Mouse (Mus musculus) lung, embryonic 14.5 days (tissue): ENCODE measurements around the gene 4933430I17Rik. TPM values are rescaled to one million over a fixed set of nuclear protein-coding genes. Genes with fewer than 3 reads are reported as not detected.
"Not testable (repeated sequence)": the region's sequence is repeated elsewhere in the genome, so short reads cannot be mapped to it uniquely, and the experiment has no call there.

Experiments
- ATAC-seq: fragments of 200-750 bp; cut with Nextera tagmentation; 2 replicates; pipeline ENCODE4 v1.8.0; 2017; ENCODE audit warnings: mild to moderate bottlenecking, moderate TSS enrichment, moderate library complexity; ENCODE audit not compliant: insufficient read depth
- DNase-seq: peaks from one replicate; pipeline ENCODE4 v3.0.0-alpha.2; 2015
- H3K27ac ChIP-seq: fragments of 300-500 bp; sonication (generic); 2 replicates; pipeline ENCODE4 v1.5.1; 2014; ENCODE audit warnings: low read depth, mild to moderate bottlenecking, moderate library complexity
- H3K27me3 ChIP-seq: fragments of 300-500 bp; sonication (generic); 2 replicates; pipeline ENCODE4 v1.6.1; 2014; ENCODE audit warnings: low read length, control low read depth; ENCODE audit not compliant: insufficient read depth
- H3K36me3 ChIP-seq: fragments of 300-500 bp; sonication (generic); 2 replicates; pipeline ENCODE4 v1.6.1; 2014; ENCODE audit warnings: control low read depth; ENCODE audit not compliant: insufficient read depth
- H3K4me1 ChIP-seq: fragments of 300-500 bp; sonication (generic); 2 replicates; pipeline ENCODE4 v1.6.1; 2014; ENCODE audit warnings: antibody characterized with exemption, control low read depth; ENCODE audit not compliant: insufficient read depth
- H3K4me2 ChIP-seq: fragments of 300-500 bp; sonication (generic); 2 replicates; pipeline ENCODE4 v1.6.1; 2014; ENCODE audit warnings: mild to moderate bottlenecking
- H3K4me3 ChIP-seq: fragments of 300-500 bp; sonication (generic); 2 replicates; pipeline ENCODE4 v1.5.1; 2014; ENCODE audit warnings: low read depth, low read length
- H3K9ac ChIP-seq: fragments of 300-500 bp; sonication (generic); 2 replicates; pipeline ENCODE4 v1.6.1; 2014
- H3K9me3 ChIP-seq: fragments of 300-500 bp; sonication (generic); 2 replicates; pipeline ENCODE4 v1.6.1; 2016; ENCODE audit warnings: low read depth, low read length, control low read depth
- CTCF ChIP-seq: IDR thresholded peaks from 2 replicates; pipeline ENCODE4 v1.5.1; 2016; ENCODE audit warnings: antibody characterized with exemption, low read depth
- WGBS: fragments of 180-500 bp; shearing (Covaris S2); extraction: QIAGEN DNeasy Blood & Tissue Kit; methylation state at CpG from one replicate; pipeline ENCODE4 v1.1.7; 2014; 5-methylcytosine and 5-hydroxymethylcytosine counted together
- polyA plus RNA-seq: library from polyadenylated mRNA; unstranded; fragments of >200 nt; fragmentation: Nextera tagmentation; extraction: Ambion mirVana; gene quantifications from 2 replicates; pipeline ENCODE4 v1.2.1, GENCODE M21; 2014

4933430I17Rik gene
- polyA plus RNA-seq = 0.68 and 1.1 TPM in 2 replicates

DNA sequence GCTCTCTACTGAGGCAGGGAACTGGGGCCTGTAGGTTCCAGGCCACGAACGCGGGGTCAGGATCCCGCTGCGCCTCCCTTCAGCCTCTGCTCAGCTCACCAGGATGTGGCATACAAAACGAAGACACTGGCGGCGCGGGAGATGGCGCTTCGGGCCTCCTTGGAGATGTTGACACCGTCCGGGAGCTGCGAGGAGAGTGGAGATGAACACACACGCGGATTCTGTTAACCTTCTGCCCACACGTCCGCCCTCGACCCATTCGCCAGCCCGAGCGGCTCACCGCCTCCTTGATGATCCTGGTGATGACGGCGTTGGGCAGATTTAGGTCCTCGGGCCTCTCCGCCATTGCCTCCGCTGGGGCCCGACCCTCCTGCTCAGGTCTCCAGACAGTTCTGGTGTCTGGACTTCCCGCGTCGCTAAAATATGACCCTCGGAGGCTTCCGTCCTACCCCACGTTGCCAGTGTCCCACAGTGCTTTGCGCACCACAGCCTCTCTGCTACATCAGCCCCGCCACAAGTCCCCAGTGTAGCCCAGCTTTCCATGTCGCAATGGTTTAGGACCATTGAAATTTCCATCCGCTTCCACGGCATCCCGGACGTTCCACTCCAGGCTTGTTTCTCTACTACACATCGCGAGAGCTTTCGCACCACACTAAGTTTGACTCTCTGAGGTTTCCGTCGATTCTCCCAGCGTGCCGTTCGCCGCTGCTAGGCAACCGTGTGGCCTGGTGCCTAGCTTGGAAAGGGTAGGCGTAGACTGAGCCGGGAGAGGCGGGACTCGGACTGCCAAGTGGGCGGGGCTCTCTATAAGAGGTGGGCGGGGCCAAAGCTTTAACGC, at the start of gene 4933430I17Rik, which contains the start of gene Pole3:
4933430I17Rik (plus strand) TSS at position 719 of the 838 bp plus-strand sequence.
Pole3 (minus strand) TSS at position 418 of the 838 bp plus-strand sequence.
- Histone ChIP-seq H3K36me3 (peaks cover 12% of the 10 kb centered on the region; the same call in 1 of the 2 replicates), H3K27ac (peak within 1 kb of the TSS; percentile 92), H3K9ac (peak within 1 kb of the TSS; percentile 91), H3K27me3 (no peaks in the 10 kb centered on the region), H3K4me1 (peaks cover 8% of the 10 kb centered on the region), H3K9me3 (no peaks in the 10 kb centered on the region), H3K4me2 (peak within 1 kb of the TSS; percentile 93), H3K4me3 (peak within 1 kb of the TSS; percentile 86)
- TF ChIP-seq CTCF = no peak
- ATAC-seq = peak; percentile 98
- WGBS = under 1% methylated on average over 59 of the region's 59 CpGs
- peak; percentile 100 for DNase-seq

DNA sequence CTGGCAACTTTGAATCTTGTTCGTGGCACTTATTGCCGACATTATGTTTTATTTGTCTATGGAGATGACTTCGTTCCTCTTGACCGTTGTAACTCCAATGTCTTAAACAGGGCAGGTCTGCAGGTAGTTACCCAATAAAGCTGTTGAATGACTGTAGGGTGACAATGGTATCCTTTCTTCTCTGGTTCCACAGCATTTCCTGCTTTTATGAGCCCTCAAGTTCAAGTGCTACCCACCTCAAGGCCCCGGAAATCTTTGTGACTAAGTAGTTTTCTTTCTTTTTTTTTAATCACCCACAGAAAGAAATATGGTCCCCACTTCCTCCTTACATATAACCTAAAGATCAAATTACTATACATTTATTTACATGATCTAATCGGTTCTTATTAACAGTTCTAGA, 49.4 kb upstream of the 4933430I17Rik start:
- H3K27me3 ChIP-seq = 0 out of 2 replicates have a peak, but pooled peaks cover 7% of the 10 kb centered on the region
- no peak for ATAC-seq
- no peak overlapping the region for H3K4me3 ChIP-seq
- no peak overlapping the region for H3K9ac ChIP-seq
- no peaks in the 10 kb centered on the region for H3K36me3 ChIP-seq
- H3K4me1 ChIP-seq = 0 out of 2 replicates have a peak, but pooled peaks cover 7% of the 10 kb centered on the region
- no peak overlapping the region for H3K4me2 ChIP-seq
- TF ChIP-seq CTCF = no peak
- DNase-seq = peak; percentile 17
- H3K9me3 ChIP-seq = no peaks in the 10 kb centered on the region
- no peak overlapping the region for H3K27ac ChIP-seq
- WGBS = 59% methylated on average over 6 of the region's 6 CpGs

DNA sequence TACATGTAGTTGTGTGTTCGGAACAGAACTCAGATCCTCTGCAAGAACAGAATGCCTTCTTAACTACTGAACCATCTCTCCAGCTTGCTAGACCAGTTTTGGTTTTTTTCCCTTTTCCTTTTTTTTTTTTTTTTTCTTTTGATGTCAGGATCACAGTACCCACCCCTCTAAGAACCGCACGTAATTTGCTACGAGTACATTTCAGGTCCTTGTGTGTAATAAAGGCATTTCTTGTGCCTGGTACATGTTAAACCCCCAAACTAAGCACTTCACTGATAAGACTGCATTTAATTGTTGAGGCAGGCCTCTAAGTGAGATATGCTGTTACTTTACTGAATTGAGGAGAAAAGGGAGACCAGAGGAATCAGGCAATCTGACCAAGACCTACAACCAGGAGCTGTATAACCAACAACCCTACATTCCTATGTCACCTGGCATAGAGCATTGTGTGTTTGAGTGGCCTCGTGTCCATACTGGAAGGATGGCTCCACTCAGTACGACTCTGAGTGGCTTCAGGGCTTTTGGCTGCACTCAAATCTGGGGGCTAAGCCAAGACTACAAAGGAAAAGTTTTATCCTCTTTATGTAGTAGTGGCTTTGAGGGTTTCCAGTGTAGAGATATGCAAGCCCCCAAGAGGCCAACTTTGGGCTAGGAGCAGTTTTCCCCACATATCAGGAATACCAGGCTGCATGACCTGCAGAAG, 47.5 kb upstream of the 4933430I17Rik start:
- 67% methylated on average over 6 of the region's 6 CpGs for WGBS
- 0 out of 2 replicates have a peak, but pooled peaks cover 7% of the 10 kb centered on the region for H3K4me1 ChIP-seq
- H3K4me3 ChIP-seq = no peak overlapping the region
- no peak overlapping the region for H3K4me2 ChIP-seq
- H3K9ac ChIP-seq = no peak overlapping the region
- peak; percentile 26; the same call in 1 of the 2 replicates for ATAC-seq
- 0 out of 2 replicates have a peak, but pooled peaks cover 7% of the 10 kb centered on the region for H3K27me3 ChIP-seq
- TF ChIP-seq CTCF = no peak
- H3K36me3 ChIP-seq = no peaks in the 10 kb centered on the region
- 0 out of 2 replicates have a peak overlapping the region, but pooled peaks have one; percentile 3 for H3K27ac ChIP-seq
- DNase-seq = peak; percentile 41
- no peaks in the 10 kb centered on the region for H3K9me3 ChIP-seq

- H3K27me3 ChIP-seq, H3K36me3 ChIP-seq, H3K27ac ChIP-seq, DNase-seq, H3K9me3 ChIP-seq, ATAC-seq, H3K4me1 ChIP-seq: not testable (repeated sequence)
- WGBS = 10% methylated on average over 11 of the region's 11 CpGs
- peak overlapping the region; percentile 38; the same call in 1 of the 2 replicates for H3K9ac ChIP-seq
- peak; percentile 71 for TF ChIP-seq CTCF
- peak overlapping the region; percentile 69 for H3K4me2 ChIP-seq
- peak overlapping the region; percentile 45 for H3K4me3 ChIP-seq
These were observed 45.6 kb upstream of the 4933430I17Rik start for GRCm38 (mm10) chr4:62479593-62479936.

DNA sequence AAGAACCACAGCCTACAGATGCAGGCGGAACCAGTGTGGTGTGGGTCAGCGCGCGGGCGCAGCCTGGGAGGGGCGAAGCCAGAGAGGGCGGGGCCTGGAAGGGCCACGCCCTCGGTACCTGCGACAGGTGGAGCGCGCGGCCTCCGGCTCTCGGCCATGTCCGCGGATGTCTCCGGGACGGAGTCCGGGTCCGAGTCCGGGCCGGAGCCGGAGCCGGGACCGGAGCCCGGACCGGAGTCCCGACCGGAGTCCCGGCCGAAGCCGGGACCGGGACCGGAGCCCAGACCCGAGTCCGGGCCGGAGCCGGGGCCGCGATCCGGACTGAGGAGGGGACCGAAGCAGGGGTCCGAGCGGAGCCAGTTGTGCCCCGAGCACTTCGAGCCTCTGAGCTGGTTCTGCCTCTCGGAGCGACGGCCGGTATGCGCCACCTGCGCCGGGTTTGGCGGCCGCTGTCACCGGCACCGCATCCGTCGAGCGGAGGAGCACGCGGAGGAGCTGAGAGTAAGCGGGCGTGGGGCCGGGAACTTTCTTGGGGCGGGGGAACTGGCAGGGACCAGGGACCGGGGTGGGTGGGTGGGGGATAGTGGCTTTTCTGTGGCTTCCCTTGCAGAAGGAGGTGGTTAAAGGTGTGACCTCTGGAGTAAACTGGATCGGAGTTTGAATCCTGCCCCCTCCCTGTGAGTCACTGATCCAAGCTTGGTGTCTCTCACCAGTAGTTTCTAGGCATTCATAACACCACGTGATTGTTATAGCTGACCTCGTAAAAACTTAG, 45.0 kb upstream of the 4933430I17Rik start, which contains the start of gene Bspry:
Bspry (plus strand) TSS at position 117 of the 772 bp plus-strand sequence.
- Histone ChIP-seq H3K9ac (peak within 1 kb of the TSS; percentile 38; the same call in 1 of the 2 replicates), H3K9me3 (no peaks in the 10 kb centered on the region), H3K4me2 (peak within 1 kb of the TSS; percentile 69), H3K4me1 (0 out of 2 replicates have a peak, but pooled peaks cover 7% of the 10 kb centered on the region), H3K4me3 (peak within 1 kb of the TSS; percentile 45), H3K27ac (no peak within 1 kb of the TSS), H3K27me3 (0 out of 2 replicates have a peak, but pooled peaks cover 7% of the 10 kb centered on the region), H3K36me3 (no peaks in the 10 kb centered on the region)
- 1% methylated on average over 71 of the region's 71 CpGs for WGBS
- DNase-seq (peak; percentile 72), ATAC-seq (peak; percentile 82)
- no peak for TF ChIP-seq CTCF
